Mouse (Mus musculus): ENCODE results near the gene 5330417C22Rik.

The 5330417C22Rik gene

GRCm38 (mm10) chr3:108413634-108414360 lies 122.5 kb downstream of the 5330417C22Rik start:
- no peak for DNase-seq (ENCODE audit: low spot score)

- DNase-seq (ENCODE audit: low spot score) = peak; percentile 56
Observed at GRCm38 (mm10) chr3:108411754-108412121, 124.6 kb downstream of the 5330417C22Rik start.

GRCm38 (mm10) chr3:108411026-108411753 lies 125.1 kb downstream of the 5330417C22Rik start:
- no peak for DNase-seq (ENCODE audit: low spot score)

- no peak for DNase-seq (ENCODE audit: low spot score)
Observed at GRCm38 (mm10) chr3:108410359-108410714, 126.0 kb downstream of the 5330417C22Rik start.

- no peak for DNase-seq (ENCODE audit: low spot score)
Observed at GRCm38 (mm10) chr3:108409656-108410358, 126.5 kb downstream of the 5330417C22Rik start.

- DNase-seq (ENCODE audit: low spot score) = no peak
Observed at GRCm38 (mm10) chr3:108408517-108409008, 127.8 kb downstream of the 5330417C22Rik start.

GRCm38 (mm10) chr3:108406306-108406885 lies 129.9 kb downstream of the 5330417C22Rik start:
- no peak for DNase-seq (ENCODE audit: low spot score)

Measured in ovary, postnatal 36 days (tissue).